Mouse (Mus musculus) testis, adult 2 months (tissue): ENCODE results near the gene Chil5.

Source experiments
- CTCF ChIP-seq: fragments of 200-500 bp; IDR thresholded peaks from 2 replicates; pipeline ENCODE4 v1.5.1; 2012; ENCODE audit warnings: low read depth, mild to moderate bottlenecking, inconsistent platforms, low read length, moderate library complexity; ENCODE audit not compliant: control insufficient read depth, insufficient read depth, insufficient replicate concordance
- POLR2A ChIP-seq: fragments of 200-500 bp; IDR thresholded peaks from 2 replicates; pipeline ENCODE4 v1.6.1; 2012; ENCODE audit warnings: low read depth, mild to moderate bottlenecking, inconsistent platforms, low read length, moderate library complexity; ENCODE audit not compliant: control insufficient read depth

DNA sequence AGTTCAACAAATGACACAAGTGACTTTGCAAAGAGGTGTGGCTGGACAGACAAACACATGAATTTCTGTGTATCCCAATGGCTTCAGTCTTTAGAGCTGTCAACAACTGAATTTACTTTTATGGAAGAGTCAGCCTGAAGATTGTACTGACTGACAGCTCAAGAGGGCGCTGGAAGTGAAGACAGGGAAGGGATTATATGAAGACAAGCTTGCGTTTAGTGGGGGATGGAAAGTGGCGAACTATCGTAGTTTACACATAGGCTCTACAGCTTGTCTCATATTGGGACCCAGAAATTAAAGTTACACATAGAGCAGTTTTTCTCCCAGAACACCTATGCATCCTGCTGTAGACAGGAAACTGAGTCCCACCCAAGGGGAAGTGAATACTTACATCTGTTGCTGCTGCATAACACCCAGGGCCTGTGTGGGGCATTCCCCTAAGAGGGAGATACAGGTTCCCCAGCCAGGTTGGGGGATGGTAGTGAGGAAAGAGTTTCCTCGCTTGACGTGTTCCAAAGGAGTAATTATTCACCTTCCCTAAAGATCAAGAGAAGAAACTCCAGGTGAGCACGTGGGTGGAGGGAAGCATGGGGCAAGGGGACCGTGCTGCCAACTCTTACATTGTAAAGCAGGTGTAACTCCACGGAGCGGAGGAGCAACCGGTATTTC is 31.8 kb downstream of the Chil5 start:
- TF ChIP-seq CTCF = no peak
- no peak for TF ChIP-seq POLR2A
